Comparison of ENCODE assay signal across 8 mouse cellular contexts in genomic region chr1:87265200-87265599, GRCm38 (mm10). TPM values are rescaled to one million over a fixed set of nuclear protein-coding genes. Genes with fewer than 3 reads are reported as not detected.
DNase-seq lines count a peak whose midpoint lies in the region; ATAC-seq lines count a peak whose summit lies in the region.

No protein-coding gene starts in this region.

- no peaks in the 10 kb centered on the region for H3K9me3 ChIP-seq in lung, embryonic 16.5 days (ENCODE audit: control insufficient read depth, low read length)
- no peaks in the 10 kb centered on the region for H3K9me3 ChIP-seq in forebrain, embryonic 15.5 days
- no peaks in the 10 kb centered on the region for H3K9me3 ChIP-seq in limb, embryonic 11.5 days (ENCODE audit: control insufficient read depth, low read length)

- H3K9ac ChIP-seq in lung, embryonic 16.5 days (ENCODE audit: low read length): no peak overlapping the region
- no peak overlapping the region for H3K9ac ChIP-seq in forebrain, embryonic 15.5 days (replicated peaks)
- no peak overlapping the region for H3K9ac ChIP-seq in limb, embryonic 11.5 days (ENCODE audit: low read length)

- H3K27me3 ChIP-seq in lung, embryonic 16.5 days (ENCODE audit: control insufficient read depth, insufficient read depth, low read depth, low read length): peaks cover 65% of the 10 kb centered on the region
- peaks cover 45% of the 10 kb centered on the region for H3K27me3 ChIP-seq in forebrain, embryonic 15.5 days
- H3K27me3 ChIP-seq in limb, embryonic 11.5 days (ENCODE audit: control insufficient read depth, insufficient read depth, low read length): peaks cover 49% of the 10 kb centered on the region
- no peaks in the 10 kb centered on the region for H3K27me3 ChIP-seq in splenic B cell, adult 2 months (ENCODE audit: control insufficient read depth, insufficient read depth, low read length, poor library complexity, severe bottlenecking)

- no peaks in the 10 kb centered on the region for H3K36me3 ChIP-seq in lung, embryonic 16.5 days (ENCODE audit: control insufficient read depth, insufficient read depth, low read length)
- H3K36me3 ChIP-seq in forebrain, embryonic 15.5 days: no peaks in the 10 kb centered on the region
- no peaks in the 10 kb centered on the region for H3K36me3 ChIP-seq in limb, embryonic 11.5 days (ENCODE audit: control insufficient read depth, insufficient read depth, low read length)
- no peaks in the 10 kb centered on the region for H3K36me3 ChIP-seq in splenic B cell, adult 2 months (ENCODE audit: control insufficient read depth, insufficient read depth, low read length, poor library complexity, severe bottlenecking)

- H3K27ac ChIP-seq in lung, embryonic 16.5 days (ENCODE audit: low read length): no peak overlapping the region
- no peak overlapping the region for H3K27ac ChIP-seq in forebrain, embryonic 15.5 days (replicated peaks)
- H3K27ac ChIP-seq in limb, embryonic 11.5 days (replicated peaks; ENCODE audit: low read depth, low read length): no peak overlapping the region

- H3K4me1 ChIP-seq in lung, embryonic 16.5 days (replicated peaks; ENCODE audit: control insufficient read depth, insufficient read depth, low read length): peaks cover 13% of the 10 kb centered on the region
- H3K4me1 ChIP-seq in forebrain, embryonic 15.5 days: peaks cover 29% of the 10 kb centered on the region
- H3K4me1 ChIP-seq in limb, embryonic 11.5 days (ENCODE audit: control insufficient read depth, insufficient read depth, low read length): no peaks in the 10 kb centered on the region

- 1% methylated on average over 13 of the region's 13 CpGs for WGBS in lung, embryonic 16.5 days
- under 1% methylated on average over 13 of the region's 13 CpGs for WGBS in forebrain, embryonic 15.5 days
- WGBS in limb, embryonic 11.5 days: 1% methylated on average over 13 of the region's 13 CpGs

- peak overlapping the region; percentile 47 for H3K4me3 ChIP-seq in lung, embryonic 16.5 days (ENCODE audit: low read length)
- peak overlapping the region; percentile 56 for H3K4me3 ChIP-seq in forebrain, embryonic 15.5 days
- H3K4me3 ChIP-seq in limb, embryonic 11.5 days (ENCODE audit: low read depth, low read length): peak overlapping the region; percentile 41

- ATAC-seq in lung, embryonic 16.5 days (ENCODE audit: low read depth): no peak
- peak; percentile 42; the same call in 1 of the 2 replicates for ATAC-seq in forebrain, embryonic 15.5 days (replicated peaks)
- no peak for ATAC-seq in limb, embryonic 11.5 days (ENCODE audit: insufficient number of reproducible peaks, low FRiP score, low TSS enrichment, low read depth)
- ATAC-seq in frontal cortex, adult (ENCODE audit: low TSS enrichment): no peak

- DNase-seq in lung, postnatal 36 days: no peak
- peak; percentile 39 for DNase-seq in limb, embryonic 11.5 days (ENCODE audit: low spot score)
- DNase-seq in splenic B cell, adult 2 months (ENCODE audit: low read depth, low spot score): peak; percentile 13
- no peak for DNase-seq in layer of hippocampus, adult 9-10 months (ENCODE audit: low spot score)
- DNase-seq in lung, postnatal 10 days: no peak

- H3K4me2 ChIP-seq in lung, embryonic 16.5 days (ENCODE audit: low read depth, low read length): peak overlapping the region; percentile 86; the same call in 1 of the 2 replicates
- H3K4me2 ChIP-seq in forebrain, embryonic 15.5 days (replicated peaks): peak overlapping the region; percentile 100
- peak overlapping the region; percentile 96; the same call in 1 of the 2 replicates for H3K4me2 ChIP-seq in limb, embryonic 11.5 days (ENCODE audit: low read depth, severe bottlenecking)

RNA-seq across cellular contexts. Expression of gene Efhd1, which starts 1.0 kb away (rescaled TPM):
- 0.31 and 0.65 TPM in 2 replicates for polyA plus RNA-seq in lung, embryonic 16.5 days (2015; fragmentation: Nextera tagmentation; extraction: Ambion mirVana)
- 0.89 and 0.90 TPM in 2 replicates for polyA plus RNA-seq in forebrain, embryonic 15.5 days (2015; fragmentation: Nextera tagmentation; extraction: Ambion mirVana)
- polyA plus RNA-seq in limb, embryonic 11.5 days (2014; fragmentation: Nextera tagmentation; extraction: Ambion mirVana): 0.40 and 0.47 TPM in 2 replicates

RNA-seq across cellular contexts. Expression of gene Eif4e2, which starts 51.5 kb away (rescaled TPM):
- polyA plus RNA-seq in lung, embryonic 16.5 days (2015; fragmentation: Nextera tagmentation; extraction: Ambion mirVana): 141 and 146 TPM in 2 replicates
- polyA plus RNA-seq in forebrain, embryonic 15.5 days (2015; fragmentation: Nextera tagmentation; extraction: Ambion mirVana): 93.5 and 98.5 TPM in 2 replicates
- 140 and 157 TPM in 2 replicates for polyA plus RNA-seq in limb, embryonic 11.5 days (2014; fragmentation: Nextera tagmentation; extraction: Ambion mirVana)

Comparison
In these comparisons a context has a peak if more than half of its experiments do, and no peak if none do; other contexts are left out.
1. DNase-seq: peak in limb, embryonic 11.5 days (single experiment) and splenic B cell, adult 2 months (single experiment); none in lung, postnatal 36 days (single experiment), layer of hippocampus, adult 9-10 months (single experiment) and lung, postnatal 10 days (single experiment).
2. Peak in every context shown above with its lines, with median percentiles within 50 percentile points of each other: H3K4me2 ChIP-seq and H3K4me3 ChIP-seq.